Mouse (Mus musculus): ENCODE results near the gene Olfr930.

Gene Olfr930

DNA sequence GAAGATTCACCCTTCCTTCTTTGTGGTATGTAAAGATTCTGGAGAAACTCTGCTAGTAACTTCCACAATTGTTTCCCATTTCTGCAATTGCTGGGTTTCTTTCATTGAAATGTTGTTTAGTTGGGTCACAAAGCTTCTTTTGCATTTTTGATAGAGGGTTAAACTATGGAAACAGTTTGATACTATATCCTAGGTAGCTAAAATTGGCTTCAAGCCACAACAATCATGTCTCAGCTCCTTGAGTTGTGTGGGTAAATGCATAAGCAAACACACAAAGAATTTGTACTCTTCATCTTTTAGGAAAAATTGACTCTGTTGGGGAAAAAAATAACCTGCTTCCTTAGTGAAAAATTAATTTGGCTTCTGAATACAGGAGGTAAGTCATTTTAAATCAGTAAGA is at the start of gene Olfr930:
TSS of gene Olfr930 (plus strand) at position 301 of the 400 bp plus-strand sequence.
- DNase-seq (ENCODE audit: low spot score) = no peak

DNA sequence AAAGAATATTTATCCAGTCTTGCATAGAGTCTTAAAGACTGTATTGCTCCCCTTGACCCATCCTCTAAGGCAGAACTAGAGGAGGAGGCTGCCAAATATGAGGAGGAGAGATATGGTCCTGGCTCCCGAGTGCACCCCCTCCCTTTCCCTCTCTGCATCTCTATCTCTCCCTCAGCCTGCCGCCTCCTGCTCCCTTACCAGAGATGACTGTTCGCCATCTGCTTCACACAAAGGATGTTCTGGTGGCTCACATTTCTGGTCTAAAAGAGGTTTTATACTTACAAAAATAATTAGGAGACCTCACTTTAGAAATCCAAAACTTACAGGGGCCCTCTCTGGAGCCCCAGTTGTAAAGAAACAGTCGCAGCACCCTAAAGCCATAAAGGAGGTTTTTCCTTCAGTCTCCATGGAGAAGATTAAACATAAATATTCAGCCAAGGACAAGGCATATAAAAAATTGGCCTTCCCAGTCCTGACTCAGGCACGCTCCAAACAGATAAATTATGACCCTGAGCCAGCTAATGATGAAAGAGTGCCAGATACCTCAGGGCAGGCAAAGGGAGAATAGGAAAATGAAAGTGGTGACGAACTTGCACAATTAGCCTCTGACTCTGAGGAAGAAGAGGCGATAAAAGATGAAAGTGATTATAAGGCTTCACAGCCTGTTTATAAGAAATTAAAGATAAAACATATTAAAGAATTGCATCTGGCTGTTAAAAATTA is 24.0 kb downstream of the Olfr930 start:
- DNase-seq (ENCODE audit: low spot score) = no peak

DNA sequence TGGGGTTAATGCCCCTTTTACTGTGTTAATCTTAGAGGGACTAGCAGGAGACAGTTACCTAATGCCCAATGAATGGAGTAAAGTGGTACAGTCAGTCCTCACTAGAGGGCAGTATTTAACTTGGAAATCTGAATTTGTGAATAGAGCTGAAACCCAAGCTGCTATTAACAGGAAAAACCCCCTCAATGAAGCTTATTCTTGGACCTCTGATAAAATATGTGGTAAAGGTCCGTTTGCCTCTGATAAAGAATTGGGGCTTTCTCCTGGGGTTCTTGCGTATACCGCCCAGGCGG is 24.5 kb downstream of the Olfr930 start:
- no peak for DNase-seq (ENCODE audit: low spot score)

DNA sequence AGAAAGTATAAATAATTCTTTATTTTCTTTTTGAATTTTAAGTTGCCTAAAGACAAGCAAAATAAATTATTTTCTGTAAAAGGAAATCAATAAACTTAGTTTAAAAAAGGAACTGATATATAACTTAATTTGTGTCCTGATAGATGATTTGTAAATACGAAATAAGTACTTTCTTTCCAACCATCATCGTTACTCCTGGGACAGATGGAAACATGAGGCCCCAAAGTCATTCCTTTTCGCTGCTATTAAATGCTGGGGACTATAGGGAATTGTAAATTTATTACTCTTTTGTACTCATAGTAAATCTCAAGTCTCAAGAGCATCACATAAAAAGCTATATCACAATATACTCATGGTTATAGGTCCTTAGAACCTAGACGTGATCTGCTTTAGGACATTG is 42.4 kb downstream of the Olfr930 start, which contains the start of gene Olfr933:
TSS of gene Olfr933 (plus strand) at position 301 of the 400 bp plus-strand sequence.
- no peak for DNase-seq (ENCODE audit: low spot score)

All from T-cell, adult 2 months (primary cell).